Mouse (Mus musculus) lung, postnatal 36 days (tissue): Measurements from ENCODE around the gene Bcar3.

Experiments used
- DNase-seq: peaks from one replicate; pipeline ENCODE4 v3.0.0; 2022; ENCODE audit warnings: mixed read lengths

Bcar3 gene

GRCm38 (mm10) chr3:122337992-122338391, 44.1 kb downstream of the Bcar3 start:
- no peak for DNase-seq

DNA sequence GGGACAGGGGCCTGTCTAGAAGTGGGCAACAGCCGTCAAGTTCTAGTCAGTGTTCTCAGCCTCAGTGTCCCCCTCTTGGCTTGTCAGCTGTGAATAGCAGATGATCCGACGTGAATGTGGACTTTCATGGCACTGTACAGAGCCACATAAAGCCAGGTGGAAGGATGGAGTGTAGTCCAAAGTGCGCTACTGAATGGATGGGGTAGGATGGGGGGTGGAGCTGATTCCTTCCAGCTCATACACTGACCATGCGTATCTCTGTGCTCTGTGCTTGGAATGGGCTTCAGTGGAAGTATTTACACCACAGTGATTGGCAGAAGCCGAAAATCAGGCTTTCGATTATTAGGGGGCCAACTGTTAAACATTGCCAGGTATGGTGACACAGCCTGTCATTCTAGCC, 45.0 kb downstream of the Bcar3 start:
- no peak for DNase-seq

DNA sequence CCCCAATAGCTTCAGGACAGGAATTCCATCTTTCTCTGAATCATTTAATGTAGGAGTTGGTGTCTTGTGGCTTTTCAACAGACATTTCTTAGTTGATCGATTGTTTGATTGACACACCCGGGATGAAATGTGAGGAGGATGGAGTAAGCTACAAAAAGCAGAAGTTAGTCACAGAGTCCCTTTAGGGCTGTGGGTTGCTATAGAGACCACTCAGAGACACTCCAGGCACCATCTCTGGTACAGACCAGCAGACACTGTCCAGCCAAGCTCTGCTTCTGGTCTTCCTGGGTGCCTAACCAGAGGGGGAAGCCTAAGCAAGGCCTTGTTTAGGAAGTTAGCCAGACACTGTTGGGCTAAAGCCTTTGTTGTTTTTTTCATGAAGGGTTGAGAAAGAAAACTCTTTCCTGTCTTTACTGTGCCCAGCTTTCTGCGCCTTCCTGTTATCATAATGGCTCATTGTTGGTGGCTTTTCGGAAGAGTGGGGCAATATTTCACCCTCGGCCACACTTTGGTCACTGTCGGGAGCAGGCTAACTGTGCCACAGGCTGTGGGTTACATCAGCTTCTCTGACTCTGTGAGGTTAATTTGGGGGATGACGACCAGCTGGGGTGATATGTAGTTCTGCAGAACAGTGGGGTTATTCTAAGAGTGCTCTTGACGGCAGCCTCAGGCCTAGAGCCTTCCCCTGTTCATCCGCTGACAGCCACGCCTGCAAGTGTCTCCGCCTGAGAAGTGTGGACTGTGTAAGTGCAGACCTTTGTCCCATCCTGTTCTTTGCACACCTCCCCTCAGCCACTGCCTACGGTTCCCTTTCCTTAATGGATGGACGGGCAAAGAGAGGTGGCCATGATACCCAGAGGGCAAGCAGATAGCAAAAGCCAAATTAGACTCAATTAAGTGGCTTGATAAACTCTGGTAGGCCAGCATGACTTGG, 46.5 kb downstream of the Bcar3 start:
- peak; percentile 66 for DNase-seq

- no peak for DNase-seq
Measured at GRCm38 (mm10) chr3:122343437-122343853, 49.5 kb downstream of the Bcar3 start.

DNA sequence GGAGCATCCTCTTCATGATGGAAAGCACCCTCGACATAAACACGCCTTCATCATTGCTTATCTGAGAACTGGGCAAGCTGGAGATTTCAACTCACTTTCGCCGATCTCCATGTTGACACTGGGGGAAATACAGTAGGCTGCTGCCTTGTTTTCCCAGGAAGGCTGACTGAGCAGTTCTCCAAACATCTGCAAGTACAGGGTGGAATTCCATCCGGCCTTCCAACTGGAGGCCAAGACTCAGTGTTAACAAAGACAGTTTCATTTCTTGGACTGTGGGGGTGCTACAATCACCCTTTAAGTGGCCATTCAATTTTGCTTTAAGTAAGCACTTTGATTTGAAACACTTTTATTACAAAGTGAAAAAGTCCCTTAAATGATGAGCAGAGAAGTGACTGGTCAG, 50.4 kb downstream of the Bcar3 start:
- DNase-seq = no peak

DNA sequence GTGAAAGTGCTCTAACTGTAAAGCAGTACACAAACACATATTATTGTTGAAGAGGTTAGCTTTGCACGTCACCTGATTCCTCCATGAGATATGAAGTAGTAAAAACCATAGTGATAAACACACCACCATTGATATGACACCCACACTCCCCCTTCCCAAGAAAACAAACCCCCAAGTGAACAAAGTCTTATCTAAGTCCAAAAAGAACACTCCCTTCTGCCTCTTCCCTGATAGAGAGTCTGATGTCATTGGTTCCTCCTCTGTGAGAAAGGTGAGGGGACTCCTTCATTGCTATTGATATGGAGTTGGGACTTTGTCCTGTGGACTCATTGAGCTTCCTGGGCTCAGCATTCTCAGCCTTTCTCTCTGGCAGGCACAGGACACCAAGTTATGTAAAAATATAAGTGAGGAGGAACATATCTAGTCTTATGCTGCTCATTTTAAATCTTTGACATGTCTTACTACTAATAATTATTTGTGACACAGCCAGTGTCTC, 52.1 kb downstream of the Bcar3 start:
- no peak for DNase-seq

DNA sequence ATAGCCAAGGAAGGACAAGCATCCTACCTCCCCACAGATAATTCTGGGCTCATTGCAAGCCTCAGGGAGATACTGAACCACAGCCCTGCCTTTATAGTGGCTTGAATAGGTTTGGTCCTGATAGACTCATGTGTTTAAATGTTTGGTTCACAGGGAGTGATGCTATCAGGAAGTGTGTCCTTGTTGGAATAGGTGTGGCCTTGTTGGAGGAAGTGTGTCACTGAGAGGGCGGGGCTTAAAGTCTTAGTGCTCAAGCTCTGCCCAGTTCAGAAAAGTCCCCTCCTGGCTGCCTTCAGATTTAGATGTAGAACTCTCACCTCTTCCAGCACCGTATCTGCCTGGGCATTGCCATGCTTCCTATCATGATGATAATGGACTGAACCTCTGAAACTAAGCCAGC, 52.7 kb downstream of the Bcar3 start:
- no peak for DNase-seq

- peak; percentile 61 for DNase-seq
Measured at GRCm38 (mm10) chr3:122348677-122349076, 54.7 kb downstream of the Bcar3 start.

DNA sequence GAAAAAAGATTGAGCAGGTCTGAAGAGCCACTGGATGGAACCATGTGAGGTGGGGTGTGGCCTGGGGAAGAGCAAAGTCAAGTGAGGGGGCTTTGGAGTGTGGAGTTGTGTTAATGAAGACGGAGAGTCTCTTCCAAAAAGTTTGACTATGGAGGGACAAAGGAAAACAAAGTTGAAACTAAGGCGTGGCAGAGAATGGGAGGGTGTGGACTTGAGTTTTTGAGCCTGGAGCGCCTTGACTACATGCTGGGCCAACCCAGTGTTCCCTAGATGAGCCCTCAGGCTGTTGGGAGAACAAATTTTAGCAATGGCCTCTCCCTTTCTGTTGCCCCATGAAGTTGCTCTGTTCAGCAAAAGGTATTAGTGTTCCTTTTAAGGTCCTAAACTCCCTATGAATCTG, 58.9 kb downstream of the Bcar3 start:
- DNase-seq = no peak

- no peak for DNase-seq
Measured at GRCm38 (mm10) chr3:122359426-122359825, 65.5 kb downstream of the Bcar3 start.

DNA sequence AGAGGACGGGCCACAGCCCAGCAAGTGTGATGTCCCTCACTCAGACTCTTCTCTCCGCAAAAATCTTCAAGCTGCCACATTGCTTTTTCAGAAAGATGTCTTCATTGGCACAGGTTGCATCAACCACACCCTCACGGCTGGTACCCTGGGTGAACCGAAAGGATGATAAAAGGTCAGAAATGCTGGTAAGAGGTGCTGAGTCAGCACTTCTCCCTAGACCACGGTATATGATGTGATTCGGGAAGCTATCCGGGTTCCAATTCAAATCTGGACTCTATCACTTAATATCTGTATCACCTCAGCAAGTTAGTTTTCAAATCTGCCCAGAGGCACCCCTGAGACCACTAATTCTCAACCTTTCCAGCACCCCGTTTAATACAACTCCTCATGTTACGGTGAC, 66.0 kb downstream of the Bcar3 start:
- no peak for DNase-seq

- no peak for DNase-seq
Measured at GRCm38 (mm10) chr3:122360721-122361138, 66.8 kb downstream of the Bcar3 start.

GRCm38 (mm10) chr3:122362719-122363118, 68.8 kb downstream of the Bcar3 start:
- no peak for DNase-seq

- DNase-seq = no peak
Measured at GRCm38 (mm10) chr3:122364565-122364964, 70.6 kb downstream of the Bcar3 start.

- peak; percentile 64 for DNase-seq
Measured at GRCm38 (mm10) chr3:122365326-122365725, 71.4 kb downstream of the Bcar3 start.

- peak; percentile 55 for DNase-seq
Measured at GRCm38 (mm10) chr3:122371646-122372341, 77.9 kb downstream of the Bcar3 start.

- DNase-seq = no peak
Measured at GRCm38 (mm10) chr3:122372617-122373016, 78.7 kb downstream of the Bcar3 start.

DNA sequence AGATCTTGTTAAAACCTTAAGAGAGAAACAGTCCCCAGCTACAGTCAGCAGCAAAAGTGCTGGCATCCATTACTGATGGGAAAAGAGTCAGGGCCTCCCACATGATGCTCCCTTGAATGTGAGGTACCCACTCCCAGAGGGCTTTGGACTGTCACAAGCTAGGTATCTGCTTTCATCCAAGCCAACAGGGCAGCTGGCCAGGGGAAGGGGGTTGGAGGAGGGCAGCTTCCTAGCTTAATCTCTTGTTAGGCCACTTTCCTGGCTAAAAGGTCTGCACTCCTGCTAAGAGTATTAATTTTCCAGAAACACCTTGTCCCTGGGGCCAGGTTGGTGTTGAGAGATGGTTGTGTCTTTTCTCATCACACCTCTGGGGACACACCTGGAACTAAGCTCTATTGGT, 82.1 kb downstream of the Bcar3 start:
- DNase-seq = no peak

- no peak for DNase-seq
Measured at GRCm38 (mm10) chr3:122376412-122376831, 82.5 kb downstream of the Bcar3 start.

GRCm38 (mm10) chr3:122376841-122377464, 83.0 kb downstream of the Bcar3 start:
- no peak for DNase-seq

DNA sequence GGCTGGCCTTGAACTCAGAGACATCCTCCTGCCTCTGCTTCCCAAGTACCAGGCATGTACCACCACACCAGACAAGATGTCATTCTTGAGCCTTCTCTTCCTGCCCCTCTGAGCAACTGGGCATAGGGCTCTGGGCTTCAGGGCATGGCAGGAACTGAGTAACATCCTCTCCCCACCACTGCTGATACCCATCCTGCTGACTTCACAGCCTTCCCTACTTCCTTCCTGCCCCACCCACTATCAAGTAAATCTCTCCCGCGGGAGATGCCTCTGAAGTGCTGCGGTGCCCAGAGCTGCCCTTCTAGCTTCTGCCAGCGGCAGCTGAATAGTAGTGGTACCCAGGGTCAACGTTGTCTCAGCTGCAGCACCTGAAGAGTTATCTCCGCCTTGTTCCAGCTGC, 84.7 kb downstream of the Bcar3 start:
- peak; percentile 26 for DNase-seq

GRCm38 (mm10) chr3:122380776-122381175, 86.8 kb downstream of the Bcar3 start:
- DNase-seq = no peak

GRCm38 (mm10) chr3:122381591-122381990, 87.7 kb downstream of the Bcar3 start:
- DNase-seq = no peak
